Mouse (Mus musculus): ENCODE data around the gene Lamc1.

DNA sequence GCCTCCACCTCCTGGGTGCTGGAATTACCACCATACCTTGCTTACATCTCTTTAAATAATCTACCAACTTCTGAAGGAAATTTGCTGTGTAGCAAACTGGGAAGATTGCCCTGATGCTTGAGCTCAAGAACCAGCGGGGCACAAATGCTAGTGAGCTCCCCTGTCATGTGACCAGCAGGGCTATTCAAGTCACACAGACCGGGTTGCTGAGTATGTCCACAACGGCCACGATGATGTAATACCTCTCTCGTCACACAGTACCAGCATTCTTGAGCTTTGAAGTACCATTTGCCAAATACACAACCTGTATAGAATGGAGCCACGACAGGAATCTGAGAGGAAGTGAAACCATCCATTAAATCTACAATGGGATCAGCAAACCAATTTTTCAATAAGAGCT, 46.0 kb upstream of the Lamc1 start:
- TF ChIP-seq CTCF (IDR thresholded peaks at IDR 0.05; ENCODE audit: extremely low read depth, insufficient read depth, insufficient read length, insufficient replicate concordance) (no peak), POLR2A (IDR thresholded peaks at IDR 0.05; ENCODE audit: low read depth, low read length) (no peak)

All from spleen, adult 2 months (tissue).